Mouse (Mus musculus) hindbrain, embryonic 14.5 days (tissue): ENCODE measurements around the gene Gm20696. TPM values are rescaled to one million over a fixed set of nuclear protein-coding genes. Genes with fewer than 3 reads are reported as not detected.

Experiments
- ATAC-seq: fragments of 200-750 bp; cut with Nextera tagmentation; 2 replicates; pipeline ENCODE4 v1.8.0; 2017; ENCODE audit warnings: moderate number of reproducible peaks, mild to moderate bottlenecking, moderate TSS enrichment, moderate library complexity; ENCODE audit not compliant: low FRiP score
- DNase-seq: peaks from one replicate; pipeline ENCODE4 v3.0.0-alpha.2; 2015; ENCODE audit warnings: low spot score
- H3K27ac ChIP-seq: fragments of 300-500 bp; sonication (generic); 2 replicates; pipeline ENCODE4 v1.5.1; 2014; ENCODE audit warnings: mild to moderate bottlenecking, moderate library complexity
- H3K27me3 ChIP-seq: fragments of 300-500 bp; sonication (generic); 2 replicates; pipeline ENCODE4 v1.6.1; 2014; ENCODE audit warnings: mild to moderate bottlenecking, low read length, mixed read lengths; ENCODE audit not compliant: control insufficient read depth, insufficient read depth
- H3K36me3 ChIP-seq: fragments of 300-500 bp; sonication (generic); replicated peaks from 2 replicates; pipeline ENCODE4 v1.6.1; 2014; ENCODE audit not compliant: control insufficient read depth, insufficient read depth
- H3K4me1 ChIP-seq: fragments of 300-500 bp; sonication (generic); replicated peaks from 2 replicates; pipeline ENCODE4 v1.6.1; 2014; ENCODE audit warnings: antibody characterized with exemption, low read length, mixed read lengths; ENCODE audit not compliant: control insufficient read depth, insufficient read depth
- H3K4me2 ChIP-seq: fragments of 300-500 bp; sonication (generic); replicated peaks from 2 replicates; pipeline ENCODE4 v1.6.1; 2014; ENCODE audit warnings: mild to moderate bottlenecking, moderate library complexity
- H3K4me3 ChIP-seq: fragments of 300-500 bp; sonication (generic); replicated peaks from 2 replicates; pipeline ENCODE4 v1.5.1; 2014; ENCODE audit warnings: mild to moderate bottlenecking, low read length
- H3K9ac ChIP-seq: fragments of 300-500 bp; sonication (generic); 2 replicates; pipeline ENCODE4 v1.6.1; 2014
- H3K9me3 ChIP-seq: fragments of 300-500 bp; sonication (generic); 2 replicates; pipeline ENCODE4 v1.6.1; 2016; ENCODE audit warnings: low read length; ENCODE audit not compliant: control insufficient read depth
- WGBS: fragments of 180-500 bp; shearing (Covaris S2); extraction: QIAGEN DNeasy Blood & Tissue Kit; methylation state at CpG from one replicate; pipeline ENCODE4 v1.1.7; 2014; 5-methylcytosine and 5-hydroxymethylcytosine counted together
- polyA plus RNA-seq: library from polyadenylated mRNA; unstranded; fragments of >200 nt; fragmentation: Nextera tagmentation; extraction: Ambion mirVana; gene quantifications from 2 replicates; pipeline ENCODE4 v1.2.1, GENCODE M21; 2014

Gm20696 gene
- polyA plus RNA-seq, 1 experiment from 2014 or later: 2.6 TPM

GRCm38 (mm10) chr6:99359036-99359698 lies 307.4 kb downstream of the Gm20696 start:
- DNase-seq: no peak
- Histone ChIP-seq H3K9ac (no peak overlapping the region), H3K27ac (no peak overlapping the region), H3K27me3 (no peaks in the 10 kb centered on the region), H3K9me3 (no peaks in the 10 kb centered on the region), H3K4me1 (no peaks in the 10 kb centered on the region), H3K4me3 (no peak overlapping the region), H3K4me2 (no peak overlapping the region), H3K36me3 (no peaks in the 10 kb centered on the region)
- 85% methylated on average over 9 of the region's 9 CpGs for whole genome bisulfite sequencing
- ATAC-seq: no peak

- H3K4me1 ChIP-seq: no peaks in the 10 kb centered on the region
- no peak overlapping the region for H3K27ac ChIP-seq
- no peaks in the 10 kb centered on the region for H3K36me3 ChIP-seq
- ATAC-seq (no peak), DNase-seq (no peak)
- no peak overlapping the region for H3K4me3 ChIP-seq
- no peak overlapping the region for H3K4me2 ChIP-seq
- no peaks in the 10 kb centered on the region for H3K27me3 ChIP-seq
- H3K9me3 ChIP-seq: no peaks in the 10 kb centered on the region
- 98% methylated on average over 2 of the region's 2 CpGs for WGBS
- H3K9ac ChIP-seq: no peak overlapping the region
These were observed 308.7 kb downstream of the Gm20696 start for GRCm38 (mm10) chr6:99357931-99358330.

GRCm38 (mm10) chr6:99354338-99354737 lies 312.3 kb downstream of the Gm20696 start:
- WGBS: 76% methylated on average over 2 of the region's 2 CpGs
- DNase-seq: no peak
- Histone ChIP-seq H3K4me3 (no peak overlapping the region), H3K27ac (no peak overlapping the region), H3K9ac (no peak overlapping the region), H3K36me3 (no peaks in the 10 kb centered on the region), H3K9me3 (no peaks in the 10 kb centered on the region), H3K4me1 (no peaks in the 10 kb centered on the region), H3K4me2 (no peak overlapping the region), H3K27me3 (no peaks in the 10 kb centered on the region)
- no peak for ATAC-seq

- Histone ChIP-seq H3K27ac (no peak overlapping the region), H3K4me2 (no peak overlapping the region), H3K4me1 (no peaks in the 10 kb centered on the region), H3K9me3 (no peaks in the 10 kb centered on the region), H3K4me3 (no peak overlapping the region), H3K27me3 (no peaks in the 10 kb centered on the region), H3K9ac (no peak overlapping the region), H3K36me3 (no peaks in the 10 kb centered on the region)
- DNase-seq (no peak), ATAC-seq (no peak)
- WGBS: 84% methylated on average over 2 of the region's 2 CpGs
These were observed 313.2 kb downstream of the Gm20696 start for GRCm38 (mm10) chr6:99353441-99353840.

- H3K9me3 ChIP-seq: no peaks in the 10 kb centered on the region
- ATAC-seq (no peak), DNase-seq (no peak)
- no peak overlapping the region for H3K9ac ChIP-seq
- no peak overlapping the region for H3K4me3 ChIP-seq
- H3K4me1 ChIP-seq: 0 out of 2 replicates have a peak, but pooled peaks cover 3% of the 10 kb centered on the region
- 81% methylated on average over 3 of the region's 3 CpGs for WGBS
- H3K36me3 ChIP-seq: no peaks in the 10 kb centered on the region
- H3K27ac ChIP-seq: no peak overlapping the region
- no peaks in the 10 kb centered on the region for H3K27me3 ChIP-seq
- H3K4me2 ChIP-seq: no peak overlapping the region
These were observed 316.0 kb downstream of the Gm20696 start for GRCm38 (mm10) chr6:99350566-99350965.

GRCm38 (mm10) chr6:99350156-99350555 lies 316.4 kb downstream of the Gm20696 start:
- Histone ChIP-seq H3K4me1 (0 out of 2 replicates have a peak, but pooled peaks cover 3% of the 10 kb centered on the region), H3K4me2 (no peak overlapping the region), H3K9me3 (no peaks in the 10 kb centered on the region), H3K36me3 (no peaks in the 10 kb centered on the region), H3K27ac (no peak overlapping the region), H3K4me3 (no peak overlapping the region), H3K27me3 (no peaks in the 10 kb centered on the region), H3K9ac (no peak overlapping the region)
- ATAC-seq (no peak), DNase-seq (no peak)
- 86% methylated on average over 5 of the region's 5 CpGs for WGBS

GRCm38 (mm10) chr6:99347836-99348235 lies 318.8 kb downstream of the Gm20696 start:
- Histone ChIP-seq H3K4me1 (0 out of 2 replicates have a peak, but pooled peaks cover 3% of the 10 kb centered on the region), H3K27me3 (no peaks in the 10 kb centered on the region), H3K27ac (no peak overlapping the region), H3K4me3 (no peak overlapping the region), H3K4me2 (no peak overlapping the region), H3K36me3 (no peaks in the 10 kb centered on the region), H3K9ac (no peak overlapping the region), H3K9me3 (no peaks in the 10 kb centered on the region)
- WGBS: 29% methylated on average over 10 of the region's 10 CpGs
- DNase-seq (no peak), ATAC-seq (no peak)

- no peak overlapping the region for H3K27ac ChIP-seq
- no peak overlapping the region for H3K4me2 ChIP-seq
- H3K9me3 ChIP-seq: no peaks in the 10 kb centered on the region
- H3K27me3 ChIP-seq: no peaks in the 10 kb centered on the region
- 98% methylated on average over 7 of the region's 7 CpGs for WGBS
- H3K4me1 ChIP-seq: 0 out of 2 replicates have a peak, but pooled peaks cover 3% of the 10 kb centered on the region
- no peak overlapping the region for H3K4me3 ChIP-seq
- DNase-seq (no peak), ATAC-seq (no peak)
- H3K36me3 ChIP-seq: no peaks in the 10 kb centered on the region
- H3K9ac ChIP-seq: no peak overlapping the region
These were observed 321.6 kb downstream of the Gm20696 start for GRCm38 (mm10) chr6:99344966-99345365.

GRCm38 (mm10) chr6:99344357-99344756 lies 322.2 kb downstream of the Gm20696 start:
- Histone ChIP-seq H3K4me1 (0 out of 2 replicates have a peak, but pooled peaks cover 6% of the 10 kb centered on the region), H3K4me3 (no peak overlapping the region), H3K27ac (no peak overlapping the region), H3K4me2 (no peak overlapping the region), H3K9me3 (no peaks in the 10 kb centered on the region), H3K9ac (no peak overlapping the region), H3K27me3 (no peaks in the 10 kb centered on the region), H3K36me3 (no peaks in the 10 kb centered on the region)
- 88% methylated on average over 3 of the region's 3 CpGs for WGBS
- no peak for ATAC-seq
- DNase-seq: no peak

GRCm38 (mm10) chr6:99343815-99344214 lies 322.8 kb downstream of the Gm20696 start:
- ATAC-seq: no peak
- 86% methylated on average over 3 of the region's 3 CpGs for WGBS

More at GRCm38 (mm10) chr6:99343815-99344214, 322.8 kb downstream of the Gm20696 start:
- H3K27ac ChIP-seq: no peak overlapping the region
- H3K36me3 ChIP-seq: no peaks in the 10 kb centered on the region
- H3K4me3 ChIP-seq: no peak overlapping the region
- H3K4me1 ChIP-seq: 0 out of 2 replicates have a peak, but pooled peaks cover 10% of the 10 kb centered on the region
- H3K27me3 ChIP-seq: no peaks in the 10 kb centered on the region
- no peak overlapping the region for H3K4me2 ChIP-seq
- H3K9ac ChIP-seq: no peak overlapping the region
- no peak for DNase-seq
- H3K9me3 ChIP-seq: no peaks in the 10 kb centered on the region
